Mouse (Mus musculus): Measurements from ENCODE around the gene Slc35e2.
"Not testable (repeated sequence)": the region's sequence is repeated elsewhere in the genome, so short reads cannot be mapped to it uniquely, and the experiment has no call there.

The Slc35e2 gene

DNA sequence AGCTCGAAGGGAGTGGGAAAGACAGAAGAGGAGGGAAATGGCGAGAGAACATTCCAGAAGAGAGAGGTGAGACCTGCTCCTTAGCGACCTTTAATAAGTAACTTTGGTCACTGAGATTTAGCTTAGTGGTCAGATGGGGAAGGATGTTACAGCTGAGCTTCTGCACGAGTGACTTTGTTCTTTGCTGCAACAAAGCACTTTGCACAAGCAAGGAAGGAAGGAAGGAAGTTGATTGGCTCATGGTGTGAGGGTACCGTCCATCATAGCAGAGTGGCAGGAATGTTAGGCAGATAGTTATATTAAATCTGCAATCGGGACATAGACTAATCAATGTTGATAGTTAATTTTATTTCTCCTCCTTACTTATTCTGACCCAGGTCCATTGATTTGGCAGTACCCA is 29.1 kb downstream of the Slc35e2 start:
- DNase-seq (ENCODE audit: low read depth): no peak

DNA sequence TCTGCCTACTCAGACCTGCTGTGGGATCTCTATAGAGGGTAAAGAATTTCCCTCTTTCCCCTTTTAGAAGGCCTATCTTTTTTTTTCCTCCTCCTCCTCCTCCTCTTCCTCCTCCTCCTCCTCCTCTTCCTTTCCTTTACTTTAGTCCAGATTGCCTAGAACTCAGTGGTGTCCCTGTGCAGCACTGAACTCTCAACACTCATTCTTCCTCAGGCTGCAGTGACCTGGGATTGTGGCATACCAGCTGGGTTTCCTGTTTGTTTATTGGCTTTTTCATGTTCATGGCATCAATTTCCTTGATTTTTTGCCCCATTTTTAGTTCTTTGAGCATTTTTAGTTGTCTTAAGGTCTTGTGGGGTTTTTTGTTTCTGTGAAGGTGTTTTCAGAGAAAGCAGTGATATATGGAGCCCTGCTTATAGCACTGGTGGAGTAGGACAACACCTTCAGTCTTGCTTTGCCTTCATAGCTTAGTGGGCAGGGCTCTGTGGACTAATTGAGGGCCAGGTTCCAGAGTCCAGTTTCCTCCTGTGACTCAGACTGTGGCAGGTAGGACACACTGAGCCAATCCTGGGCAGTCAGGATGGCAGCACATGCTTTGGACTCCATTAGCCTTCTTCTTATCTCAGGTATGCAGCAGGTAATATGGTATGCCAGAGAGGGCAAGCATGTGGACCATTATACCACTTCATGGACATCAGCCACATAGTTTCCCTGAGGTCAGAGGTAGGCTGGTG is 34.7 kb downstream of the Slc35e2 start:
- no peak for DNase-seq (ENCODE audit: low read depth)

DNA sequence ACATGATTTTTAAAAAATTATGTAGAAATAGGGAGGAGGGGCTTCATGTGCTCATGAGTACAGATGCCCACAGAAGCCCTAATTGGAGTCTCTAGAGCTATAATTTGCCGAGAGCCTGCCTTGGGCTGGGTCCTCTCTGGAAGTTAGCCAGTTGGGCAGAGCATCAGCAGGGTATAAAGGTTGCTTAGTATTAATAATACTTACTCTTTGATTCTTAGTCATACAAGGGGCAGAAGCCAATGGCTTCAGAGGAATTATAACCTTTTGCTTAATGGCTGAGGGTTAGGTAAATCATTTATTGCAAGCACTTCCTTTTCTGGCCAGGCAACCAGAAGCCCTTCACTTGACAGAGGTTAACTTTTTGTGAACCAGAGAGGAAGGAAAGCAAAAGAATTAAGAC is 42.3 kb downstream of the Slc35e2 start:
- DNase-seq (ENCODE audit: low read depth): no peak

DNA sequence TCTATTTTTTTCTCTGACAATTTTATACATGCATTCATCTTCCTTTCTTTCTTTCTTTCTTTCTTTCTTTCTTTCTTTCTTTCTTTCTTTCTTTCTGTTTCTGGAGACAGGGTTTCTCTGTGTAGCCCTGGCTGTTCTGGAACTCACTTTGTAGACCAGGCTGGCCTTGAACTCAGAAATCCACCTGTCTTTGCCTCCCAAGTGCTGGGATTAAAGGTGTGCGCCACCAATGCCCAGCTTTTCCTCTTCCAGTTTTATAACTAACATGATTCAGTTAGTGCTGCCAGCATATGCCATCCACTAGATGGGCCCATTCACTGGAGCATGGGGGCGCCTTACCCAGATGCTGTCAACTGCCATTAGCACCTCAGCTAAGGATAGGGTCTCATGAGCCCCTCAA is 44.1 kb downstream of the Slc35e2 start, which contains the start of gene Gm10563:
Gene Gm10563, minus strand, starts transcription at position 101 of the 400 bp plus-strand sequence.
- DNase-seq (ENCODE audit: low read depth): not testable (repeated sequence)

DNA sequence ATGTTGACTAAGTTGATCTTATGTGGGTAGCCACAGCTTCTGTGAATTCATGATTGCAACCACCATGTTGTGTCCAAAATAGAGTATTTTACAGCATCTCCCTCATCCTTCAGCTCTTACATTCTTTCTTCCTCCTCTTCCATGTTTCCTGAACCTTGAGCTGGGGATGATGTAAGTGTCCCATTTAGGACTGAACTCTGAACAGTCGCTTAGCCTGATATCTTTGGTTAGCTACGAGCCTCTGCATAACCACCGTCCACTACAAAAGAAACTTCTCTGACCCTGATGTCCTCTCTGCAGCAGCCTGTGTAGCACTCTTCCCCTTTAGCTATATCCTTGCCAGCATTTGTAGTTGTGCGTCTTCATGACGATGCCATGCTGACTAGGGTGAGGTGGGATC is 44.5 kb downstream of the Slc35e2 start:
- no peak for DNase-seq (ENCODE audit: low read depth)

DNA sequence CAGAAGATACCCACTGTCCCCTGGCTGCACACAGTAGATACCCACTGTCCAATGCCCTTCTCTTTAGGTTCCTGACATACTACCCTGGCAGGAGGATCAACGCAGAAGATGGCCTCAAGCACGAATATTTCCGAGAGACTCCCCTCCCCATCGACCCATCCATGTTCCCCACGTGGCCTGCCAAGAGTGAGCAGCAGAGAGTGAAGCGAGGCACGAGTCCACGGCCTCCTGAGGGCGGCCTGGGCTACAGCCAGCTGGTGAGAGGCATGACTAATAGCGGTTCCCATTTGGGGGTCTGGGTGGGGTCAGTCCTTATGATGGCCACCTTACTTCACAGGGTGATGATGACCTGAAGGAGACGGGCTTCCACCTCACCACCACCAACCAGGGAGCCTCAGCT is 48.1 kb downstream of the Slc35e2 start:
- DNase-seq (ENCODE audit: low read depth): no peak

DNA sequence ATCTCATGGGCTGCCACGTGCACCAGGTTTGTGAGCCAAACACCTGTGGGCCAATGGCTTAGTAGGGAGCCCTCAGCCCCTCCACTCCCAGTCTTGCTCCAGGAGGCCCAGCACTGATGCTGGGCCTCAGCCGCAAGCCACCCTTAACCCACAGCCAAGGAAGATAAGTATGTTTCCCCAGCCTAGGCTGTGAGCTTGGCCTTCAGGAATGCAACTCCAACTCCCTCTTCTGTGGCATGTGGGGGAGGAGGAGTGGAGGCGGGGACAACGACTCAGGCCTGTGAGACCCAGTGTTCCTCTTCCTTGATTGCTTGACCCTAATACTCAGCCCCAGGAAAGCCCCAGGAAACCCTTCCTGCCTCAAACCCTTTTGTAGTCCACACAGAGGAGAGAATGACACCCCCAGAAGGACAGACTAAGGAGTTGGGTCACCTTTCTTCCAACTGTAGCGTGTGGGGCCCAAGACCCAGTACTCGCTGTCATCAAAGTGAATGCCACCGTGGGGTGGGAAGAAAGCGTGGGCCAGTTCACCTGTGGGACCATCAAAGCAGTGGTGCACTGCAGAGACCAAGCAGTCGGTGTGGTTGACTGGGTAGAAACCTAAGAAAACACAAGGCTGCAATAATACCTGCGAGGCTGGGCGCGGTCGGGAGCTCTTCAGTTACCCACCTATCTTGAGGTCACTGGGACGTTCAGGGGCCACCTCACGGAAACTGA is 50.5 kb downstream of the Slc35e2 start:
- no peak for DNase-seq (ENCODE audit: low read depth)

DNA sequence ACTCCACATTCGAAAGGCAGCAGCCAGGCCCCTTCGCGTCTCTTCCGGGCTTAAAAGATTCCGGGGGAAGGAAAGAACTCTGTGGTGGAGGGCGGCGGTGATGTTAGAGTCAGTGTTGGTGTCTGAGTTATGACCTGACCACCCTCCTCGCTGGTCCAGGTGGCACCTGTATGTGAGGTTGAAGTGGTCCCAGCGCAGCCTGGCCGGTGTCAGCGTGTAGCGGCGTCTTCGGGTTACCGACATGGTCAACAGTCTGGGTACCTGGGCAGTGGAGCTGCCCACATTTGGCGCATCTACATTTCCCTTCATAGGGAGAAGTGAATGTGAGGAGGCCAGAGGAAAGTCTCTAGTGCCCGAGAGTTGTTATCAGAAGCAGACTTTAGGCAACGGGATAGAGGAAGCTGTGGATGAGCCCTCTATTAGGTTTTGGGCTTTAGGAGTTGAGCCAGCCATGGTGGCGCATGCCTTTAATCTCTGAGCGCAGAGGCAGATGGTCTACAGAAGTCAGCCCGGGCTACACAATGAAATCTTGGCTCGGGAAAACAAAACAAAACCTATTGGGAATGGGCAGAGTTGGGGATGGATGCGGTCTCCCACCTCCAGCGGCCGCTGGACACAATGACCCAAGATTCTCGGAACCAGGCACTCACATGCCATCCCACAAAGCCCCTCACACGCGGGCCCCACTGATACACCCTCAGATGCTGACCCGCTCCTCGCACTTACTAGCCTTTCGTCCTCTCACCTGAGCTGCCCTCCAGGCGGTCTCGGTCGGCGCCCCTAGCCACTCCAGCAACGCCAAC is 51.3 kb downstream of the Slc35e2 start:
- DNase-seq (ENCODE audit: low read depth): no peak

DNA sequence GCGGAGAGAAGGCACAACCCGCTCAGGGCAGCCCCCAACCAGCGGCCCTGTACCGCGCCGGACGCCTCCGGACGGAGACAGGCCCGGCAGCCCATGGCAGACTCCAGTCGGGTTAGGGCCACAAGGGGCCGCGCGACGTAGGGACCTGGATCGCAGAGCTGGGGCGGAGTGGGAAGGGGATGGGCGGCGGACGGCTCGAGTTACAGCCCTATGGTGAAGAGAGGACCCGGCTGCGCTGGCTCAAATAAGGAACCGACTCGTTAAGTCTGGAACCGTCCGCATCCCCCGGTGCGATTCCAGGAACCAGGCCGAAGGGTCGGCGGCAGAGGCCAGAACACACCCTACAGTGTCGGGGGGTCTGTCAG is 51.9 kb downstream of the Slc35e2 start, which contains the start of gene Mmp23:
Gene Mmp23, minus strand, starts transcription at position 299 of the 365 bp plus-strand sequence.
- DNase-seq (ENCODE audit: low read depth): no peak

DNA sequence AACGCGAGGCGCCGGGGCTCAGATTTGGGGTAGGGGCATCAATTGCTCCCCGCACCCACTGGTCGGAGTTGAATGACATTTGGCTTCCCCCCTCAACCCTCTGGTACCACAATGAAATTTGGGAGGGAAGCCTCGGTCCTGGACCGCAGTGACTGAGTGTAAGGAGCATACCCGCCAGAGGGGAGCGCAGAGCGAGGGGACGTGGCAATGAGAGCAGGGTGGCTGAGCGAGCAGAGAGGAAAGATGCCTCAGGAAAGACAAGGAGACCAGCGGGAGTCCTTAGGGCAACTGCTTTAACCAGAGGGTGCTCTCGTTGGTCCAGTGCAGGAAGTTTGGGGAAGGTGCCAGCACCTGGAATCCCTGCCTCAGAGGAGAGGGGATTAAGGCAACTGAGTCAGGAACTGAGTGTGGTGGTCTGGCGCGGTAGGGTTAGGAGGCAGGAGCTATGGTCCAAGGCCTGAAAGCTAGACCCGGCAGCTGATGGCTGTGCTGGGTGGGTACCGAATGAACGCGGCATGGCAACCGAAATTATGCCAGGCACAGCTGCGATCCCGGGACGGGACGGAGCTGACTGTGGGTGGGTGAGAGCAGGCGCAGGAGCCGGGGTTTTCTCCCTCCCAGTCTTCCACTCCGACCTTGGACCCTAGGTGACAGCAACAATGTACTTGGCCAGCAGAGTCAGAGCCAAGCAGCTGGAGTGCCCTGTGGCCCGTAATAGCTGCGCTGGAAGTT is 52.4 kb downstream of the Slc35e2 start:
- no peak for DNase-seq (ENCODE audit: low read depth)

DNA sequence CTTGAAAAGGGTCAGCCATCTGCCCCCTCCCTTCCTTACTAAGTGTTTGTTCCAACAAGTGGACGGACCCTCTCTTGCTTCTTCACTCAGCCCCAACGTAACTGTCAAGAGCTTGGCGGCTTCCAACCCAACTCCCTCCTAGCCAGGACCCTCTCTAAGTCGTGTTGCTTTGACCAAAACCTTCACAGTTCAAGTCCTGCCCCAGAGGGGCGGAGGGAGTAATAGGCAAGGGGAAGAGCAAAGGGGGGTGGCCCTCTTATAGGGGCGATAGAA is 52.9 kb downstream of the Slc35e2 start:
- DNase-seq (ENCODE audit: low read depth): no peak

DNA sequence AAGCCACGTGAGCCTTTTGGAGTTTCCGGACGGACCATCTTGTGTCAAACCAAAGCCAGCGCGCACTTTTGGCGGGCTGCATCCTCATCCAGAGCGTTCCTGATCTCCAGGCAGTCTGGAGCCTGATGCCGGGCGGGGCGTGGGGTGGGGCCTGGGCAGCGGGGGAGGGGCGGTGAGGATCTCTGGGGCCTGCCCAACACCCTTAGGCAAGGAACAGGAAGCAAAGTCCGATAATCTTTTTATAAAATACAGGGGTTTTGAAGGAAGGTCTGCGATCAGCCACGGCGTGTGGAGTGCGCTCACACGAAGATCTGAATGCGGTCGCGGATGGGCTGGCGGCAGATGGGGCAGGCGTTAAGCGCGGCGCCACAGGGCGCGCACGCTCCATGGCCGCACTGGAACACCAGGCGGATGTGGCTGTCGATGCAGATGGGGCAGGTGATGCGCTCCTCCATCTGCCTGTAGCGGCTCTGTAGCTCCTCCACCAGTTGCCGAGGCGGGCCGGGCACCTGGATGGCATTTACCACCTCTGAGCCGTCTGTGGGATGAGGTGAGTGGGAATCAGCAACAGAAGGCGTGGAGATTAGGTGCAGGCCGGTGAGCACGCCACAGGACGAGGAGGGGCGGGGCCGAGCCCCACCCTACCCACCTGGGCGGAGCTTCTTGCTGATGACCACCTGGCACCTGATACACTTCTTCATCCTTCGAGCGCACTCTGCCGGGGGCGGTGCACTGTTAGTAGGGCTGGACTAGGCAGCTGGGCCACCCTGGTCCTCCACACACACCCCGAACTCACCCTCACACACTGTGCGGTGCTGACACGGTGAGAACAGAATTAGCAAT is 53.5 kb downstream of the Slc35e2 start:
- DNase-seq (ENCODE audit: low read depth): no peak

DNA sequence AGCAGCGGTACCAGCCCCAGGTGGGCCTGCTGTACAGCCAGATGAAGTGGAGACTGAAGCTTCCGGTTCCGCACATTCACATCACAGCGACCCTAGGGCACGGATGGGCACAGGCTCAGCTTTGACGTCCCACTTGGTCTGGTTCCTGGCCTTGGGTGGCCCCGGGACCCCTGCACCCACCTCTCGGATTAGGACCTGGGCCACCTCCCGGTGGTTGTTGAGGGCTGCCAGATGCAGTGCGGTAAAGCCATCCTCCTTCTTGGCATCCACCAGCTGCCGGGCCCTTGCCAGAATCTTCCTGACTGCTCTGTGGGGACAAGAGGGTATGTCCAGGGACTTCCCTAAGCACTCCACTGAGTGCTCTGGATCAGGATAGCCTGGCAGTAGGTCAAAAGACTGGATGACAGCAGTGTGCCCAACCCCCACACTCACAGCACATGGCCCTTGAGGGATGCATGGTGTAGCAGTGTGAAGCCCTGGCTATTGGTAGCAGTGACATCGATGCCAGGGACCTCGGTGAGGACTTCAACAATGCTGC is 55.1 kb downstream of the Slc35e2 start:
- DNase-seq (ENCODE audit: low read depth): no peak

DNA sequence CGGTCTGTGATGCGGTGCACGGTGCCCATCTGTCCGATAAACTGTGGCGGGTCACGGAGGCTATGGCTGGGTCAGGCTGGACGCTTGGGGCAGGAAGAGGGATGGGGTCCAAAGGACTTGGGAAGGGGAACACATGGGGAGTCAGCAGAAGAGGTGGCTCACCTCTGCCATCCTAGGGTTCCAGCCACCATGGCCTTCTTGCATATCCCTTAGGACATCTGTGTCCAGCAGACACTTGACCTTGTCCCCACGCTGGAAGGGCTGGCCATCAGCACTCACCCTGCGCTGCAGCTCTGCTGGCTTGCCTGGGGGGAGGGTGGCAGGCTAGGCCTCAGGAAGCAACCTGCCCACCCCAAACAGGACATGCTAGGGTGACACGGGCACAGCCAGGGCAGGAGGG is 57.7 kb downstream of the Slc35e2 start:
- DNase-seq (ENCODE audit: low read depth): no peak

DNA sequence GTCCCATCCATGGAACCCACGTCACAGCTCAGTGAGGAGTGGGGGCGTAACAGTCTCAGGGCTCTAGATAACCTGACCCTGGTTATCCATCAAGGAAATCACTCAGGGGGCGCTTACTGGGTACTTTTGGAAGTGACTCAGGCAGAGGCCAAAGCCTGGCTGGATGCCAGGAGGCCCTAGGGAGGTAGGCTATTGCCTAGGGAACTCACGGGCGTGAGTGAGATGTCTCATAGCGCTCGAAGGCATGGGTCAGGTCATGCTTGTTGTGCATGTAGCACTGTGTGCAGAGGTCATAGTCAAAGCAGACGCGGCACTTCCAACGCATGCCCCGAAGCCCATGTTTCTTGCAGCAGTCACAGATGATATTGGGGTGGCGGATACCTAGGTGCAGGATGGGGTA is 59.4 kb downstream of the Slc35e2 start:
- DNase-seq (ENCODE audit: low read depth): no peak

DNA sequence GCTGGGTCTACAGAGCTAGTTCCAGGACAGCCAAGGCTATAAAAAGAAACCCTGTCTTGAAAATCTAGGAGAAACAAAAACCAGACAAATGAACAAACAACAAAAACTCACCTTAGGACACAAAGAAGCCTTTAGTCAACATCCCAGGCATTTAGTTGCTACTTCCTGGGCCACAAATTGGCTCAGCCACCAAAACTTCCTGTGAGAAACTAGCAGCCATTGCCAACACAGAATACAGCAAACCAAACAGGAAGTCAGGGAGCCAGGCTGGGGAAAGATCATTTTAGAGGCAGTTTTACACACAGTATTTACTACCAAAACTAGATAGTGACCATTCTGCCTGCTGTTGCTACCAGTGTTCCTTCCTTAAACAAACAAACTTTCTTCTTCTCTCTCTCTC is 65.7 kb downstream of the Slc35e2 start:
- no peak for DNase-seq (ENCODE audit: low read depth)

DNA sequence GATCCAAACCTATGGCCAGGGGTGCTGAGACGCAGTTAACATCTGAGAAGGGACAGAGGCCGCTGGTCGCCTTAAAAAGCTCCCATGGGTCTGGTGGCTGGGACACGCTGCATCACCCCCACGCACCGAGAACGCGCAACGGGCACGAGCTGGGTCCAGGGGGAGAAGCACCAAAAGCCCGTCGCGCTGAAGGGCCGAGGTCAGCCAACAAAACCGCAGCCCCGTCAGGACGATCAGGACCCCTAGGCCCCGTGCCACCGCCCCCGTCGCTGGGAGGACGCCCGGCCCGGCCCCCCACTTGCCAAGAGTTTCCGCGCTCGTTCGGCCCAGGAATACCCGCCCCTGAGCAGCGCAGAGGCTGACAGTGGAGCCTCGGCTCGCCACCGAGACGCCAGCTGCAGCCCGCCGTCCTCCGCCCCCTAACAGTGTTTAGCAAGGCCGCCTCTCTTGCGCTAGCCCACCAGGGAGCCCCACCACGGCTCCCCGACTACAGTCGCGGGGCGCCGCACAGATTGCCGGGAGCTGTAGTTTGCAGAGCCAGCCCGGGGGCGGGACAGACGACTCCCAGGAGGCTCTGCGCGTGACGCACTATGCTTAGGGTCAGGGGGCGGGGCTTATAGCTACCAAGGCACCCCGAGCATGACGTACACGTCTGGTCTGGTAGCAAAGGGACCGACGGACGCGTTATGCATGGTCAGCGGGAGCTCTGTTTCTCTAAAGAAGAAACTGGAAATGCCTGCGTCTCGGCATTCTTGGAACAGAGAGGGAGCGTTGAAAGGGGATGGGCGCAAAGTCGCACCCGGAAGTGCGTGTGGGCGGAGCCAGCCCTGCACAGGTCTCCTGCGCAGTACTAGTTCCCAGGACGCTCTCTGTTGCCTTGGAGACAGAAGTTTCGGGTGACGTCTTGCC is 67.7 kb downstream of the Slc35e2 start, which contains the start of gene Mib2:
Gene Mib2, minus strand, starts transcription at position 510 of the 909 bp plus-strand sequence.
- peak; percentile 94 for DNase-seq (ENCODE audit: low read depth)

DNA sequence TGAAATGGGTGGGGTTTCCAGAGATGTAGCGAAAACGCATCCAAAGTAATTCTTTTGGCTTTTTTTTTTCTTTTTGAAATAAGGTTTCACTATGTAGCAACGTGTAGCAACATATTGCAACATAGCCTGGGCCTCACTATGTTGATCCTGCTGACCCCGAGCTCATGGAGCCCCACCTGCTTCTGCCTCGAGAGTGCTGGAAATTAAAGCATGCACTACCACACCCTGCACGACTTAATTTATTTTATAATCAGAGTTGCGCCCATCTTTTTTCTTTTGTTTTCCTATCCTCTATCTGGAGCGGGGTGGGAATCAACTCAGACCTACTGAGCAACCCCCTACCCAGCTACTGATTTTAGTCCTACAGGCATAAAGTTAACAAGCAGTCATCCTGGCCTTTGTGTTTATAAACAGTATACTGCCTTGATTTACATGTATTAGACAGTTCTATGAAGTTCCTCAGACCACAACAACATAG is 68.4 kb downstream of the Slc35e2 start:
- no peak for DNase-seq (ENCODE audit: low read depth)

DNA sequence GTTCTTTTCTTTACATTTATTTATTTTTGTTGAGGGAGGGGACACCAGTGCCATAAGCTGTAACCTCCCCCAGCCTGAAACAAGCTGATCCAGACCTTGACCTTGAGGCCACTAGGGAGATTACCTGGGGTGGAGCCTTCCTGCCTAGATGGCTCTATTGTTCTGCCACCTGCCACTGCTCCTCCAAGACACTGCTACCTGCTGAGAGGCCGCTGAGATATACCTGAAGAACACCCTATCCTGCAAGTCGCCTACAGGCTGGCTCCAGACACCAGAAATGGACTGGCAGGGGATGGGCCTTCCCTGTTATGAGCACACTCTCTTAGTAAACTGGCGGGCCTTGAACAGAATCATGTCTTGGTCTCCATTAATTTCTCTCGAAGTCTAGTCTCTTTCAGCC is 69.0 kb downstream of the Slc35e2 start:
- DNase-seq (ENCODE audit: low read depth): not testable (repeated sequence)

DNA sequence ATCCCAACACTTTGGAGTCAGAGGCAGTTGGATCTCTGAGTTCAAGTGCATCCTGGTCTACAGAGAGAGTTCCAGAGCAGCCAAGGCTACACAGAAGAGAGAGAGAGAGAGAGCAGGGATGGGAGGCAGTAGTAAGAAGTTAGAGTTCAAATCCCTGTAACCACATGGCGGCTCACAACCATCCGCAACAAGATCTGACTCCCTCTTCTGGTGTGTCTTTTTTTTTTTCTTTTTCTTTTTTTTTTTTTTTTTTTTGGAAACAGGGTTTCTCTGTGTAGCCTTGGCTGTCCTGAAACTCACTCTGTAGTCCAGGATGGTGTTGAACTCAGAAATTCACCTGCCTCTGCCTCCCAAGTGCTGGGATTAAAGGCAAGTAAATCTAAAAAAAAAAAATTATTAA is 70.9 kb downstream of the Slc35e2 start:
- no peak for DNase-seq (ENCODE audit: low read depth)

Measured in c-Kit-positive CD71-positive TER-119-negative erythroid progenitor cells, embryonic 14.5 days (primary cell).